Mouse (Mus musculus) kidney, adult 2 months (tissue): ENCODE data around the gene Eml3.

Experiments
- CTCF ChIP-seq: fragments of 200-500 bp; conservative IDR thresholded peaks from 2 replicates; pipeline ENCODE4 v1.5.1; 2011; ENCODE audit warnings: low read depth, mild to moderate bottlenecking, control low read depth, low read length, moderate library complexity, mixed read lengths; ENCODE audit not compliant: insufficient read depth, insufficient read length
- POLR2A ChIP-seq: fragments of 200-500 bp; IDR thresholded peaks from one replicate; pipeline ENCODE4 v1.6.1; 2011; ENCODE audit warnings: low read depth, low read length, control low read depth

- TF ChIP-seq POLR2A (peak; percentile 75), CTCF (no peak)
These were observed 31.4 kb upstream of the Eml3 start, which contains the start of gene Ganab for GRCm38 (mm10) chr19:8897865-8898495.
